Mouse (Mus musculus) ES-E14 (cell line): ENCODE data around the gene 4930402H24Rik. TPM values are rescaled to one million over a fixed set of nuclear protein-coding genes. Genes with fewer than 3 reads are reported as not detected.

ENCODE experiments used
- DNase-seq: peaks from one replicate; pipeline ENCODE4 v3.0.0-alpha.2; 2013; ENCODE audit warnings: low read depth, low spot score
- H3K27ac ChIP-seq: 2 replicates; pipeline ENCODE4 v1.5.1; 2012; ENCODE audit warnings: low read depth, mild to moderate bottlenecking, low read length, moderate library complexity, mixed read lengths; ENCODE audit not compliant: poor library complexity, insufficient read depth, severe bottlenecking
- H3K36me3 ChIP-seq: 2 replicates; pipeline ENCODE4 v1.6.1; 2012; ENCODE audit warnings: mild to moderate bottlenecking, low read length, moderate library complexity, mixed read lengths; ENCODE audit not compliant: control insufficient read depth, poor library complexity, insufficient read depth, severe bottlenecking
- H3K4me1 ChIP-seq, 2 experiments: fragments of 150-350 bp in 1 of 2; sonication (generic) in 1 of 2; 2 replicates each; pipeline ENCODE4 v1.6.1; 2012; ENCODE audit warnings: low read length in 2 of 2, mild to moderate bottlenecking in 1 of 2, mixed read lengths in 1 of 2; ENCODE audit not compliant: control insufficient read depth in 2 of 2, insufficient read depth in 2 of 2, poor library complexity in 1 of 2
- H3K4me3 ChIP-seq, 2 experiments: fragments of 150-350 bp in 1 of 2; sonication (generic) in 1 of 2; 2 replicates each; pipeline ENCODE4 v1.5.1; 2012; ENCODE audit warnings: low read length in 2 of 2, low read depth in 1 of 2, mild to moderate bottlenecking in 1 of 2, mixed read lengths in 1 of 2; ENCODE audit not compliant: insufficient read depth in 1 of 2, poor library complexity in 1 of 2, severe bottlenecking in 1 of 2
- H3K9ac ChIP-seq: 2 replicates; pipeline ENCODE4 v1.6.1; 2012; ENCODE audit warnings: low read depth, mild to moderate bottlenecking, low read length, mixed read lengths; ENCODE audit not compliant: poor library complexity, insufficient read depth, severe bottlenecking
- H3K9me3 ChIP-seq: fragments of 150-350 bp; sonication (generic); 2 replicates; pipeline ENCODE4 v1.6.1; 2012; ENCODE audit warnings: low read depth, mild to moderate bottlenecking, low read length; ENCODE audit not compliant: control insufficient read depth, insufficient read depth
- CHD2 ChIP-seq: IDR thresholded peaks from 2 replicates; pipeline ENCODE4 v1.6.1; 2014; ENCODE audit warnings: mild to moderate bottlenecking, low read depth, low read length, inconsistent platforms
- HCFC1 ChIP-seq: IDR thresholded peaks from 2 replicates; pipeline ENCODE4 v1.6.1; 2012; ENCODE audit warnings: low read length, inconsistent platforms, borderline replicate concordance; ENCODE audit not compliant: insufficient read depth
- MAFK ChIP-seq: IDR thresholded peaks from 2 replicates; pipeline ENCODE4 v1.6.1; 2014; ENCODE audit warnings: mild to moderate bottlenecking, low read depth, low read length, inconsistent platforms; ENCODE audit not compliant: insufficient read depth
- ZC3H11A ChIP-seq: IDR thresholded peaks from 2 replicates; pipeline ENCODE4 v1.6.1; 2012; ENCODE audit warnings: low read depth, mild to moderate bottlenecking, inconsistent platforms, low read length, borderline replicate concordance
- ZNF384 ChIP-seq: IDR thresholded peaks from 2 replicates; pipeline ENCODE4 v1.6.1; 2012; ENCODE audit warnings: low read depth, low read length, inconsistent platforms
- in situ Hi-C, 2 experiments: fragments of 600-800 bp; cut with MboI; formaldehyde crosslinking; loops; one replicate each; pipeline ENCODE4 v1.15.1; 2025; ENCODE audit warnings: low sequenced_read_pairs in 2 of 2, inconsistent platforms in 1 of 2; ENCODE audit not compliant: unreplicated experiment in 2 of 2
- total RNA-seq: library from RNA; depleted of rRNA; stranded (reverse); fragments of 300-350 nt; gene quantifications from 2 replicates; pipeline ENCODE4 v1.2.3, GENCODE M21; 2012

Gene 4930402H24Rik
- total RNA-seq, 1 experiment, result 11.9 TPM

DNA sequence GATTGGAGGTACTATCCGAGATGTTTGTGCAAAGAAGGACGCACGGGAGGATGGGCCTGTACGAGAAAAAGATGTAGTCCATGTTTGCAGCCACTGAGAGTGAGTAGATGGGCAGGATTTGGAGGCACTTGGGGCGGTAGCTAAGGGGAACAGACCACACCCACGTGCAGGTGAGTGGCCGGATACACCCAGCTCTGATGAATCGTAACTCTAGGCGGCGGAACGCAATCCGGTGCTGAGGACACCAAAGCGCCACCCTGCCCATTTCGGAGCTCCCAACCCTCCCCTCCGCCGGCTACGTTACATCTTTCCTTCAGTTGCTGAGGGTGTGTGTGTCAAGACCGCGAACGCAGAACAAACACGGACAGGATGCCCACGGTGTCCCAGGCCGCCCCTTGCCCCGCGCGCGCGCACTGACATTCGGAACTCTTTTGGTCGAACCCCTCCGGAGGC is 209.5 kb downstream of the 4930402H24Rik start:
- Histone ChIP-seq H3K9ac (peak overlapping the region; percentile 71), H3K4me3 (peak overlapping the region; percentile 86 to 88), H3K27ac (no peak overlapping the region), H3K4me1 (peaks cover 0 to 18% of the 10 kb centered on the region in 2 experiments; a peak in 2 of 4 replicates), H3K9me3 (no peaks in the 10 kb centered on the region), H3K36me3 (no peaks in the 10 kb centered on the region)
- DNase-seq, result peak; percentile 35
- TF ChIP-seq HCFC1 (no peak), CHD2 (no peak), ZC3H11A (no peak), MAFK (no peak), ZNF384 (no peak)
- in situ Hi-C loops, result no loop called here

- in situ Hi-C loops, result no loop called here
- Histone ChIP-seq H3K9ac (peak overlapping the region; percentile 32; the same call in 1 of the 2 replicates), H3K36me3 (peaks cover 4% of the 10 kb centered on the region; the same call in 1 of the 2 replicates), H3K4me3 (no peak overlapping the region), H3K9me3 (no peaks in the 10 kb centered on the region), H3K4me1 (peaks cover 0 to 15% of the 10 kb centered on the region in 2 experiments; a peak in 2 of 4 replicates), H3K27ac (no peak overlapping the region)
- no peak for TF ChIP-seq HCFC1
- TF ChIP-seq MAFK, result no peak
- no peak for TF ChIP-seq CHD2
- TF ChIP-seq ZNF384, result no peak
- no peak for TF ChIP-seq ZC3H11A
- DNase-seq, result no peak
Measured at GRCm38 (mm10) chr2:130693563-130693962, 212.6 kb downstream of the 4930402H24Rik start.

- H3K27ac ChIP-seq, result no peak overlapping the region
- DNase-seq, result no peak
- no peaks in the 10 kb centered on the region for H3K9me3 ChIP-seq
- TF ChIP-seq MAFK, result no peak
- H3K9ac ChIP-seq, result no peak overlapping the region
- H3K4me1 ChIP-seq, result peaks cover 0 to 3% of the 10 kb centered on the region in 2 experiments; a peak in 2 of 4 replicates
- peaks cover 24% of the 10 kb centered on the region for H3K36me3 ChIP-seq
- H3K4me3 ChIP-seq, result no peak overlapping the region
- in situ Hi-C loops, result no loop called here
Measured at GRCm38 (mm10) chr2:130689011-130689410, 217.2 kb downstream of the 4930402H24Rik start.

GRCm38 (mm10) chr2:130685426-130685825 is 220.8 kb downstream of the 4930402H24Rik start:
- in situ Hi-C loops, result no loop called here
- H3K9me3 ChIP-seq, result no peaks in the 10 kb centered on the region
- DNase-seq, result no peak
- no peaks in the 10 kb centered on the region for H3K4me1 ChIP-seq
- TF ChIP-seq CHD2, result no peak
- no peak for TF ChIP-seq ZNF384
- no peak for TF ChIP-seq HCFC1
- no peak for TF ChIP-seq ZC3H11A
- TF ChIP-seq MAFK, result no peak
- no peak overlapping the region for H3K27ac ChIP-seq
- peak overlapping the region in 1 of 2 experiments; percentile 47; a peak in 2 of 4 replicates for H3K4me3 ChIP-seq
- peaks cover 31% of the 10 kb centered on the region for H3K36me3 ChIP-seq
- 0 out of 2 replicates have a peak overlapping the region, but pooled peaks have one; percentile 3 for H3K9ac ChIP-seq

DNA sequence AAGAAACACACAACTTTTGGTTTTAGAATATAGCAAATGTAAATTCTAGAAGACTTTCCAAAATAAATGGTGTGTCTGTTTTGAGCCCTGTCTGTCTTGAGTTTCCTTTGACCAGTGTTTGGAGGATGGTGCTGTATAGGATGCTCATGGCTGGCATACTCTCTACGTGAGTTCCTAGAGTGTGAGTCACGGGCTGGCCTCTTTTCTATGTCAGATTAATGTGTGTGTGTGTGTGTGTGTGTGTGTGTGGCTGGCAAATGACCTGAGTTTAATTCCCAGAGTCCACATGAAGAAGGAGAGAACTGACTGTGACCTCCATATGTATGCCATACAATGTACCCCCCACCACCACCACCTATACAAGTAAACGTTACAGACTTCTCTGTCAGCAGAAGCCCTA is 224.7 kb downstream of the 4930402H24Rik start:
- no peak for TF ChIP-seq CHD2
- no peak for TF ChIP-seq HCFC1
- TF ChIP-seq MAFK, result no peak
- no peak for TF ChIP-seq ZNF384
- DNase-seq, result no peak
- in situ Hi-C loops, result no loop called here
- no peak overlapping the region for H3K4me3 ChIP-seq
- H3K9ac ChIP-seq, result no peak overlapping the region
- no peaks in the 10 kb centered on the region for H3K4me1 ChIP-seq
- H3K36me3 ChIP-seq, result peaks cover 52% of the 10 kb centered on the region
- H3K9me3 ChIP-seq, result no peaks in the 10 kb centered on the region
- H3K27ac ChIP-seq, result no peak overlapping the region
